Mouse (Mus musculus): Measurements from ENCODE around the gene Runx2. TPM values are rescaled to one million over a fixed set of nuclear protein-coding genes. Genes with fewer than 3 reads are reported as not detected.

The Runx2 gene
- total RNA-seq, 1 experiment = 0.71 TPM

- Histone ChIP-seq H3K4me3 (ENCODE audit: insufficient read depth in 1 of 2, low read depth in 1 of 2, low read length in 2 of 2, poor library complexity in 1 of 2, severe bottlenecking in 1 of 2) (no peak overlapping the region), H3K27ac (ENCODE audit: insufficient read depth, low read depth, low read length, poor library complexity, severe bottlenecking) (no peak overlapping the region), H3K9ac (ENCODE audit: insufficient read depth, low read depth, low read length, poor library complexity, severe bottlenecking) (no peak overlapping the region), H3K9me3 (ENCODE audit: control insufficient read depth, insufficient read depth, low read depth, low read length) (no peaks in the 10 kb centered on the region), H3K36me3 (ENCODE audit: control insufficient read depth, insufficient read depth, low read length, poor library complexity, severe bottlenecking) (no peaks in the 10 kb centered on the region), H3K4me1 (ENCODE audit: control insufficient read depth in 2 of 2, insufficient read depth in 2 of 2, low read length in 2 of 2, poor library complexity in 1 of 2) (no peaks in the 10 kb centered on the region)
- in situ Hi-C loops (cut with MboI; ENCODE audit: low sequenced_read_pairs in 2 of 2, unreplicated experiment in 2 of 2) = no loop called here
- no peak for DNase-seq (ENCODE audit: low read depth, low spot score)
- TF ChIP-seq HCFC1 (IDR thresholded peaks at IDR 0.05; ENCODE audit: borderline replicate concordance, insufficient read depth, low read length) = no peak
Measured at GRCm38 (mm10) chr17:44653081-44653480, 161.5 kb downstream of the Runx2 start.

GRCm38 (mm10) chr17:44652054-44652453 lies 162.5 kb downstream of the Runx2 start:
- Histone ChIP-seq H3K9me3 (ENCODE audit: control insufficient read depth, insufficient read depth, low read depth, low read length) (no peaks in the 10 kb centered on the region), H3K36me3 (ENCODE audit: control insufficient read depth, insufficient read depth, low read length, poor library complexity, severe bottlenecking) (no peaks in the 10 kb centered on the region), H3K4me3 (ENCODE audit: insufficient read depth in 1 of 2, low read depth in 1 of 2, low read length in 2 of 2, poor library complexity in 1 of 2, severe bottlenecking in 1 of 2) (no peak overlapping the region), H3K27ac (ENCODE audit: insufficient read depth, low read depth, low read length, poor library complexity, severe bottlenecking) (no peak overlapping the region), H3K9ac (ENCODE audit: insufficient read depth, low read depth, low read length, poor library complexity, severe bottlenecking) (no peak overlapping the region), H3K4me1 (ENCODE audit: control insufficient read depth in 2 of 2, insufficient read depth in 2 of 2, low read length in 2 of 2, poor library complexity in 1 of 2) (no peaks in the 10 kb centered on the region)
- in situ Hi-C loops (cut with MboI; ENCODE audit: low sequenced_read_pairs in 2 of 2, unreplicated experiment in 2 of 2) = no loop called here
- no peak for DNase-seq (ENCODE audit: low read depth, low spot score)
- TF ChIP-seq ZNF384 (IDR thresholded peaks at IDR 0.05; ENCODE audit: low read depth, low read length) (no peak), HCFC1 (IDR thresholded peaks at IDR 0.05; ENCODE audit: borderline replicate concordance, insufficient read depth, low read length) (no peak), MAFK (IDR thresholded peaks at IDR 0.05; ENCODE audit: insufficient read depth, low read depth, low read length) (no peak), CHD2 (IDR thresholded peaks at IDR 0.05; ENCODE audit: low read depth, low read length) (no peak), ZC3H11A (IDR thresholded peaks at IDR 0.05; ENCODE audit: borderline replicate concordance, low read depth, low read length) (no peak)

- DNase-seq (ENCODE audit: low read depth, low spot score) = no peak
- Histone ChIP-seq H3K4me3 (ENCODE audit: insufficient read depth in 1 of 2, low read depth in 1 of 2, low read length in 2 of 2, poor library complexity in 1 of 2, severe bottlenecking in 1 of 2) (no peak overlapping the region), H3K9ac (ENCODE audit: insufficient read depth, low read depth, low read length, poor library complexity, severe bottlenecking) (no peak overlapping the region), H3K27ac (ENCODE audit: insufficient read depth, low read depth, low read length, poor library complexity, severe bottlenecking) (no peak overlapping the region), H3K4me1 (ENCODE audit: control insufficient read depth in 2 of 2, insufficient read depth in 2 of 2, low read length in 2 of 2, poor library complexity in 1 of 2) (no peaks in the 10 kb centered on the region), H3K36me3 (ENCODE audit: control insufficient read depth, insufficient read depth, low read length, poor library complexity, severe bottlenecking) (no peaks in the 10 kb centered on the region), H3K9me3 (ENCODE audit: control insufficient read depth, insufficient read depth, low read depth, low read length) (no peaks in the 10 kb centered on the region)
- in situ Hi-C loops (cut with MboI; ENCODE audit: low sequenced_read_pairs in 2 of 2, unreplicated experiment in 2 of 2) = no loop called here
- TF ChIP-seq ZNF384 (IDR thresholded peaks at IDR 0.05; ENCODE audit: low read depth, low read length) (no peak), ZC3H11A (IDR thresholded peaks at IDR 0.05; ENCODE audit: borderline replicate concordance, low read depth, low read length) (no peak)
Measured at GRCm38 (mm10) chr17:44651613-44652012, 163.0 kb downstream of the Runx2 start.

DNA sequence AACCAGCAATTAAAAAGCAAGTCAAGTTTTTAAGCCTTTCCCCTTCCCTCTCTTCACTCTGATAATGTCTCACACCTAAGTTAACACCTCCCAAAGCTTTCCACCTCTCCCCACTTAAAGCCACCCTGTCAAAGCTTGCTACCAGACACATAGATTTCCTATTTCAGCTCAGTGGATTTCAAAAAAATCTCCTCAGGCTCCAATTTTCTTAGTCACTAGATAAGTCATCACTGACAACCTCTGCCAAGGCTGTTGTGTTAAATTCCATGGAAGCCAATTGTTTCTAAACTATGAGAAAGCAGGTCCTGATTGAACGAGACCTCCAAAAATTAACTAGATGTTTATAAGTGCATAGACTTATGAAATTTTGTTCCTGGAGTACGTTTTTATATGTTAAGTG lies 164.2 kb downstream of the Runx2 start:
- Histone ChIP-seq H3K36me3 (ENCODE audit: control insufficient read depth, insufficient read depth, low read length, poor library complexity, severe bottlenecking) (no peaks in the 10 kb centered on the region), H3K27ac (ENCODE audit: insufficient read depth, low read depth, low read length, poor library complexity, severe bottlenecking) (no peak overlapping the region), H3K4me1 (ENCODE audit: control insufficient read depth in 2 of 2, insufficient read depth in 2 of 2, low read length in 2 of 2, poor library complexity in 1 of 2) (no peaks in the 10 kb centered on the region), H3K4me3 (ENCODE audit: insufficient read depth in 1 of 2, low read depth in 1 of 2, low read length in 2 of 2, poor library complexity in 1 of 2, severe bottlenecking in 1 of 2) (no peak overlapping the region), H3K9me3 (ENCODE audit: control insufficient read depth, insufficient read depth, low read depth, low read length) (no peaks in the 10 kb centered on the region), H3K9ac (ENCODE audit: insufficient read depth, low read depth, low read length, poor library complexity, severe bottlenecking) (no peak overlapping the region)
- in situ Hi-C loops (cut with MboI; ENCODE audit: low sequenced_read_pairs in 2 of 2, unreplicated experiment in 2 of 2) = no loop called here
- TF ChIP-seq ZNF384 (IDR thresholded peaks at IDR 0.05; ENCODE audit: low read depth, low read length) = no peak
- TF ChIP-seq CHD2 (IDR thresholded peaks at IDR 0.05; ENCODE audit: low read depth, low read length) = no peak
- TF ChIP-seq HCFC1 (IDR thresholded peaks at IDR 0.05; ENCODE audit: borderline replicate concordance, insufficient read depth, low read length) = no peak
- no peak for TF ChIP-seq ZC3H11A (IDR thresholded peaks at IDR 0.05; ENCODE audit: borderline replicate concordance, low read depth, low read length)
- no peak for TF ChIP-seq MAFK (IDR thresholded peaks at IDR 0.05; ENCODE audit: insufficient read depth, low read depth, low read length)
- no peak for DNase-seq (ENCODE audit: low read depth, low spot score)

DNA sequence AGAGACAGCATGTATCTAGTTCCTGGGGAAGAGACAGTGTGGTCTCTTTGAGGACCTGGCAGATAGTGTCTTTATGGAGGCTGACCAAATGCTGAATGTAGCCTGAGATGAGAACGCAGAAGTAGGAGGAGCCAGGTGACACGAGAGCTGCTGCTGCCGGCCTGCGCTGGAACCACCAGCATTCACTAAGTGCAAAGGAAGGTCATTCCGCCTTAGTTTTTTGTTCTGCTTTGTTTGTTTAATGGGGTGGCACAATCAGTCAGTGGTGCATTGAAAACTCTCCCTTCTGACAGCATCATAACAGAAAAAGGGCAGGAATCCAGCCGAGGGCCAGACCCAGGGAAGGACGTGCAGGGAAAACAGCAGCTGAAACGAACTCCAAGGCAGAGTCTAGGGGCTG lies 165.5 kb downstream of the Runx2 start:
- H3K4me1 ChIP-seq (ENCODE audit: control insufficient read depth in 2 of 2, insufficient read depth in 2 of 2, low read length in 2 of 2, poor library complexity in 1 of 2) = no peaks in the 10 kb centered on the region
- H3K36me3 ChIP-seq (ENCODE audit: control insufficient read depth, insufficient read depth, low read length, poor library complexity, severe bottlenecking) = no peaks in the 10 kb centered on the region
- no peaks in the 10 kb centered on the region for H3K9me3 ChIP-seq (ENCODE audit: control insufficient read depth, insufficient read depth, low read depth, low read length)
- H3K4me3 ChIP-seq (ENCODE audit: insufficient read depth in 1 of 2, low read depth in 1 of 2, low read length in 2 of 2, poor library complexity in 1 of 2, severe bottlenecking in 1 of 2) = no peak overlapping the region
- in situ Hi-C loops (cut with MboI; ENCODE audit: low sequenced_read_pairs in 2 of 2, unreplicated experiment in 2 of 2) = no loop called here
- H3K9ac ChIP-seq (ENCODE audit: insufficient read depth, low read depth, low read length, poor library complexity, severe bottlenecking) = no peak overlapping the region
- no peak for TF ChIP-seq HCFC1 (IDR thresholded peaks at IDR 0.05; ENCODE audit: borderline replicate concordance, insufficient read depth, low read length)
- TF ChIP-seq ZNF384 (IDR thresholded peaks at IDR 0.05; ENCODE audit: low read depth, low read length) = no peak
- TF ChIP-seq ZC3H11A (IDR thresholded peaks at IDR 0.05; ENCODE audit: borderline replicate concordance, low read depth, low read length) = no peak
- TF ChIP-seq CHD2 (IDR thresholded peaks at IDR 0.05; ENCODE audit: low read depth, low read length) = no peak
- no peak for TF ChIP-seq MAFK (IDR thresholded peaks at IDR 0.05; ENCODE audit: insufficient read depth, low read depth, low read length)
- no peak overlapping the region for H3K27ac ChIP-seq (ENCODE audit: insufficient read depth, low read depth, low read length, poor library complexity, severe bottlenecking)
- DNase-seq (ENCODE audit: low read depth, low spot score) = peak; percentile 19

Measured in ES-E14 (cell line).